Mouse (Mus musculus): ENCODE results near the gene Akr7a5.

Akr7a5 gene

DNA sequence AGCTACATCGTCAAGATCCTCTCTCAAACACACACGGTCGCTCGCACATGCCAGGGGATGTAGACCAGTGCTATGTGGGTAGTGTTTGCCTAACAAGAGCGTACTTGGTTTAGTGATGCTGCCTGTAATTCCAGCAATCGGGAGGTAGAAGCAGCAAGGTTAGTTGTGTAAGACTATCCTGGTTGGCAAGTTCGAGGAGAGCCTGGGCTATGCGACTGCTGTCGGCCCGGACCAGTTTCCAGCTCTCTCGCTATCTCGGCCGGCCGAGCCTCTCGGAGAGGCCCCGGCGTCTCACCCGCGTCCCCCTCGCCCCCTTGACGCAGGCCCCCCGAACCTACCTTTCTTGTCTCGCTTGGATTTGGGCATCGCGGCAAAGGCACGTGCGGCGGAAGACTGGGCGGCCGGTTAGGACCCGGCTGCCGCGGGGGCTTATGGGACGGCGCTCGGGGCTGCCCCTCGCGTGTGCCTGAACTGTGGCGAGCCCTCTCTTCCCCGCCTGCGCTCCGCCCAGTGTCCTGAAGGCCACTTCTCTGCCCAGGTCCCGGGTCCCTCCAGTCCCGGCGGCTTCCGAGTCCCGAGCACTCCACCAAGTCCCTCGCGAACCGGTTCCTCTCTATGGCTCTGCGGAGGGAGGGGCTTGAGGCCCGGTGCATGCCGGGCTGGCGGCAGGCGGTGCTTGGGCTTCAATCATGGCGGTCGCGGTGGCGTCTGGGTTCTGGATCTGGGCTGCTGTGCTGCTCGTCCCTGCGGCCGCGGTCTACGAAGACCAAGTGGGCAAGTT, 41.6 kb downstream of the Akr7a5 start, which contains the start of the genes Mrto4, Emc1 and Ubr4:
Gene Mrto4, minus strand, starts transcription at position 646 of the 781 bp plus-strand sequence.
Gene Emc1, plus strand, starts transcription at position 657 of the 781 bp plus-strand sequence.
Gene Ubr4, plus strand, starts transcription at position 679 of the 781 bp plus-strand sequence.
- in situ Hi-C loops (cut with MboI, MseI) = no loop called here

DNA sequence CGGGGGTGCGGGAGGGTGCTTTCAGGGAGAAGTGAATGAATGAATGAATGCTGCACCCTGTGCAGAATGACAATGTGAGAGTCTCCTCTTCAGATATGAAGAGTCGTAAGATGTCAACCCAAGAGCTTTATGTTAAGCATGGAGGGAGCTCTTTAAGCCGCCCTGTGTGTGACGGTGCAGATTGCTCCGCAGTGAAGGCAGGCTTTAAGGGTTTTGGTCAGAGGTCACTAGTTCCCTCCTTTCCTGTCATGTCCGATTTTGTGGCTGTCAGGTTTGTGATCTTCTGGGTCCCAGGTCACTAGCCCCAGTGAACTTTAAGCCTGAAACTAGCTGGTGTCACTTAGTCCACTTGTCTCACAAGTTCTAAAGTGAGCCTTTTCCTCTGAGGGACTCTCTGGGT, 42.3 kb downstream of the Akr7a5 start:
- in situ Hi-C loops (cut with MboI, MseI) = no loop called here

GRCm38 (mm10) chr4:139357211-139357610, 46.7 kb downstream of the Akr7a5 start:
- in situ Hi-C loops (cut with MboI, MseI) = no loop called here

GRCm38 (mm10) chr4:139360761-139361548, 50.4 kb downstream of the Akr7a5 start:
- in situ Hi-C loops (cut with MboI, MseI) = no loop called here

DNA sequence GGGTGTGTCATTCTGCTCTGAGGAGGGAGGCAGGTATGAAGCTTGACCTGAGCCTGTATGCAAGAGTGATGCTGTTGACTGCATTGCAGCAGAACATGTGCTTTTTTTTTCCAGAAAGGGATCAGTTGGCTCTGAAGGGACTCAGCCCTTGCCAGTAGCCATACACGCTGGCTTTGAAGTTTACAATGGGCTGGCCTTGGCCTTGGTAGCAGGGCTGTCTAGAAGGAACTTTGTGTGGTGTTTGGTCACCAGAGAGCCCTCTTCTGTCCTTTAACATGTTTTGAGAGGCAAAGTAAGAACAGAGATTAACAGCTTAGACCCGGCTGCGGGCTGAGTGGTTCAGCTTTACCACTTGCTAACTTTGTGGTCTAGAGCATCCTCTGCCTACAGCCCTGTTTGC, 56.8 kb downstream of the Akr7a5 start:
- in situ Hi-C loops (cut with MboI, MseI) = no loop called here
